Mouse (Mus musculus): ENCODE data around the gene Hdac7. TPM values are rescaled to one million over a fixed set of nuclear protein-coding genes. Genes with fewer than 3 reads are reported as not detected.
"Not testable (repeated sequence)": the region's sequence is repeated elsewhere in the genome, so short reads cannot be mapped to it uniquely, and the experiment has no call there.

Gene Hdac7
- total RNA-seq (2017) = 6.5 to 17.5 TPM (median 10.7 TPM) in 3 replicates

DNA sequence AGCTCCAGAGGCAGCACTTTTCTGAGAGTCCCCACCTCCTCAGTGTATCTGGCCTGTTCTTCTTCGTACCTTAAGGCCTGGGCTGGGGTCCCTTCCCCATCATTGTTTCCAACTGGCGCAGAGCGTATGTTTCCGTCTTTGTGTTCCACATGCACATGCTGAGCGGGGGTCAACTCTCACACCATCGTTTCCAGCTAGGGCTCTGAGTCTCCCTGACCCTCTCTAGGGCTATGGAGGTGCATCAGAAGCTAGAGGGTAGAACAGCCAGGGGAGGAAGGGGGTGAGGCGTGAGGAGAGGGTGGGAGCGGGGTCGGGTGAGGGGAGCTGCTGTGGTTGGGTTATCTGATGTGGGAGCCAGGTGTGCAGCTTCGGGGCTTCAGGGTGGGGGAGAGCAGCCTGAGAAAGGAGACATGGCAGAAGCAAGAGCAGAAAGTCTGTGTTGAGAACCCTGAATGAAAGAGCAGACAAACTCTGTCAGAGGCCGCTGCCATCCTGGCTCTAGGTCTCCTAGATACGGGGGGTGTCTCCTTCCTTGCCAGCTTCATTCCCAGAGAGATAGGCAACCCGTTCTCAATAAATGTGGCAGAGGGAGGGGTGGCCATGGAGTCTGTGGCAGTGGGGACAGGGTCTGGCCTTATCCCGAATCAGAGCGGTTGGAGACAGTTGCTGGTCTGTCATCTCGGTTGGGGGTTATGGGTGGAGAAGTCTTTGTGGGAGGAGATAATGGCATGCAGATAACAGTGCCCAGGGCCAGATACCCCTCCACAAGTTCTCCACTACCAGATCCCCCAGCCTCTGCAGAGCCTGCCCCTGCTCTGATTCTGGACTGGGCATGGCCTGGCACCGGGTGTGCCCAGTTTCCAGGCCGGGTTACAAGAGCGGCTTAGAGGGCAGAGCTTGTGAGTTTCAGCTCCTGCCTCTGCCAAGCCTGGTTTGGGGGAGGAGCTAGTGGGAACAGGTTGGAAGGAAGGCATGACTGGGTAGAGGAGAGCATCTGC lies at the start of gene Hdac7:
TSS of gene Hdac7 (minus strand) at position 466 of the 998 bp plus-strand sequence.
- no peak for ATAC-seq (replicated peaks; ENCODE audit: insufficient number of reproducible peaks, low FRiP score, low TSS enrichment, poor library complexity, severe bottlenecking)

DNA sequence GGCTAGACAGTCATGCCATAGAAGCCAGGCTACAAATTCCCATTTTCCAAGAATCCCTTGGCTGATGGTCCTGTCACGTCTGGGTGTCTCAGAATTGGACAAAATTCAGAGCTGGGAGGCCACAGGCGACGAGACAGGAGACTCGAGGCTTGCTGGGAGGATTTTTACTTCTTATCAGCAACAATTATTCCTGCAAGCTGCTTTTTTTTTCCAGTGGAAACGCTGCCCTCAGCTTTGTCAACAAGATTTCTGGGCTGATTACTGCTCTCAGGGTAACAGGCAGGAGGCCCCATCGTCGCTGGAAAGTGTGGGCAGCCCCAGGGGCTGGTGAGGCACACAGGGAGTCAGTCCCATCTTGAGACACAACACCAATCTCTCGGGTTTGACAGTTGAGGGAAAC lies 48.2 kb upstream of the Hdac7 start:
- no peak for ATAC-seq (replicated peaks; ENCODE audit: insufficient number of reproducible peaks, low FRiP score, low TSS enrichment, poor library complexity, severe bottlenecking)

DNA sequence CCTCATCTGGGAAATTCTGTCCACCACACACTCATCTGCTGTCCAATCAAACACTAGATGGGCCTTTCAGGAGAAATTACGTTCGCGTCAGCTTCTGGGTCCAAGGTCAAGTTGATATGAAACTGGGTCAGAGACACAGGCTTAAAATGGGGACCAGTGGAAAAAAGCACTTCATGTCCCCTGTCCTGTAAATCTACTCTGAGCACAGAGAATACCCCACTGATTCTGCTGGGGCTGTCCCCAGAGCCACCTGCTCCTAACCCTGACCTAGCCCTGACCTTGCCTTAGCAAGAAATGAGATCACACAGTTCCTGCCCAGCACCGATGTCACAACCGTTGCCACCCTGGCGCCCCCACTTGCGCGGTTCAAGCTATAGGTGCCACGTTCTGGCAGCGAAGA lies 46.1 kb upstream of the Hdac7 start:
- ATAC-seq (replicated peaks; ENCODE audit: insufficient number of reproducible peaks, low FRiP score, low TSS enrichment, poor library complexity, severe bottlenecking) = no peak

DNA sequence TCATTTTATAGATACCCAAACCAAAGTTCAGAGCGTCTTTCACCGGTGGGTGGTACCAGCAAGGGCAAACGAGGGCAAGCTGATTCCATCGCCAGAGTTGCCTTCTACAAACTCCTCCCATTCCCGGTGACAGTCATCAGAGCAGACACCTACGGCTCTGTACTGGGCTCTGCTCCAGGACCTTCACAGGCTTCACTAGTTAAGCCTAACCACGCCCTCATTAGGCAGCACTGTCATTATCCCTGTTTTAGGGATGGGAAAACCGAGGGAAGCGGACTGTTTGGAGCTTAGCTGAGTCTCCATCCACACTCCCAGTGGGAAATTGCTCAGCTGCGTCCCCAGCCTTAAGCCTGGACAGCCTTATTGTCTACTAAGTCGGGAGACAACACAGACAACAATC lies 45.7 kb upstream of the Hdac7 start:
- no peak for ATAC-seq (replicated peaks; ENCODE audit: insufficient number of reproducible peaks, low FRiP score, low TSS enrichment, poor library complexity, severe bottlenecking)

DNA sequence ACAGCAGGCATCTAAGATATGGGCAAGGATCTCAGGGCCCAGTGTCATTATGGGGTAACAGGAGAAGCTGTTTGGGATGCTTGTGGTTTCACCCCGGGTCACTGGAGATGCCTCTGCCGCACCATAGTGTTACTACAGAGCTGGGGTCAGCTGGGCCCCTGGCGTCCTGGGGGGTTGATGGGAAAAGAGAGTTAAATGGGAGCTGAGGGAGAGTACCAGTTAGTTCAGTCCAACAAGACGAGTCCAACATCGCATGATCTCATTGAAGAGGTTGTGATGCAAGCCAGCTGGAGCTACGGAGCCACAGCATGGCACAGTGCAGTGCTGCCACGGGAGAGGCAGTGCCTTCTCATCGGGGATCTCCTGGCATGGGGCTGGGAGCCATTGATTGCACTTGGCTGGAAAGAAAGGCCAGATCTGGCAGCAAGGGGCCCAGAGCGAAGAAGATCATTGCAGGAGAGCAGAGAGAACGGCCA lies 43.3 kb upstream of the Hdac7 start:
- ATAC-seq (replicated peaks; ENCODE audit: insufficient number of reproducible peaks, low FRiP score, low TSS enrichment, poor library complexity, severe bottlenecking) = no peak

DNA sequence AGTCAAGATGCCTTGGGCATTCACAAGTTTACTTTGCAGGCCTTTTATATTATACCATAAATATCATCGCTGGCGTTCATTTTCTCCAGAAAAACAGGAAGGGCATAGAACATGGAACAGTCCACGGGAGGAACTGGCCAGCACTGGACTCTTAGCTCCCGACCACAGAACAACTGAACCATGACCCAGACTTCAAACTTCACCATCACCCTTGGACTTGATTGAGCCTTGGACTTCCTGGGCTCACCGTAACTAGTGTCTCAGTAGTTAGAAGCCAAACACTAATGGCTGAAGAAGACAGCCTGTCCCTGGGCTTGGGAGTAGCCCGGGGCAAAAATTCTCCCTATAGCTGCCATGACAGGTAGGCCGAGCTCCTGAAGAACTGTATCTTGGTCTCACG lies 37.1 kb upstream of the Hdac7 start:
- ATAC-seq (replicated peaks; ENCODE audit: insufficient number of reproducible peaks, low FRiP score, low TSS enrichment, poor library complexity, severe bottlenecking) = no peak

DNA sequence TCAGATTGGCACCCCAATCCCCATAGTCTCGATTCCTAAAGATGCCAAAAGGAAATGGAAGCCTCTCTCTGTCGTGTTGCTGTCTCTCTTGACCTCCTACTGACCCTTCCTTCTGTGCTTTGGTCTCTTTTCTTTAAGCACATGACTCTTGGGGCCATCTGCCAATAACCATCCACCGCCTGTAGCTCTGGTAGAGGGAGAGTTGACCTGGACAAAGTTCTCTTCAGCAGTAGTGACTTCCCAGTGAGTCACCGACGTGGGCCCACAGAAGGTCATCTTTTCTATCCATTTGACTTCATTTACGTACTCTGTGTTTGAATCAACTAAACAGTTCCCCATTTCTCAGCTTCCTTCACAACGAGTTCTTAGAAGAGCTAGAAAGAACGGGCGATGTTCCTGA lies 36.1 kb upstream of the Hdac7 start:
- no peak for ATAC-seq (replicated peaks; ENCODE audit: insufficient number of reproducible peaks, low FRiP score, low TSS enrichment, poor library complexity, severe bottlenecking)

DNA sequence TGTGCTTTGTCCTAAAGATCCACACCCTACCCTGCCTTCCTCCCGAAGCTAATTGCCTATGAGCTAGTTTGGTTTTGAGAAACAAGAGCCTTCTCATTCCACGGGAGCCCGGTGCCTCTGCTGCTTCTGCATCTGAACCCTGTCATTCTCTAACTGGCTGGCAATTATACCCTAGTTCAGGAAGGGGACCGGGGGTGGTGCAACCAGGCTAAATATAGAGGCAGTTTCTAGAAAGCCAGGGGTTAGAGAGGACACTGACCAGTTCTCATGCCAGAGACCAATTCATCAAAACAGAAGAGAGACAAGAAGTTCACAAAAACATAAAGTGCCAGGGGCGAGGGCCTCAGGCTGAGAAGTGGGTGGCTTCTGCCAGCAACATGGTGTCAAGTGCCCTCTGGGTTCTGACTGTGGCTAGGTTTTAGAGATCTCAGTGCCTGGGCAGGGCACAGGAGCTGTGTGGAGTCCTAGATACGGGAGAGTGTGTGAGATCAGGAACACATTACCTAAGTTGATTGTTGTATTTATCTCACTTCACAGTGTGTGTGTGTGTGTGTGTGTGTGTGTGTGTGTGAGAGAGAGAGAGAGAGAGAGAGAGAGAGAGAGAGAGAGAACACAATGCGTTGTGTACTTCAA lies 34.5 kb upstream of the Hdac7 start:
- no peak for ATAC-seq (replicated peaks; ENCODE audit: insufficient number of reproducible peaks, low FRiP score, low TSS enrichment, poor library complexity, severe bottlenecking)

DNA sequence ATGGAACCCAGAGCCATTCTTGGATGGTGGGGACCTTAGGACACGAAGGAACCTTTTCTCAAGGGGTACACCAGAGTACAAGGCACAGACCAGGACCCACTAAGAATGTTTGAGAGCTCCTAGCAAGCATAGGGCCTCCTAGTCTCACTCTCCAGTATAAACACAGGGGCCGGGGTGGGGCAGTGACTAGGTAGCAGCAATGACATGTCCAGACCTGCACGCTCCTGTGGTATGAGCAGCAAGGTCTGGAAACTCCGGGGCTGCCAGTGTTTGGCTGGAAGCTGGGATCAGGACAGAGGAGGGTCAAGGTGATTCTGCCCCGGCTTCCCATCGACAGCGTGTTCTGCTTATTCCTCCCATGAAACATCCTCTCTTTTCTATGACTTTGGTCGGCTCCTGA lies 31.5 kb upstream of the Hdac7 start:
- ATAC-seq (replicated peaks; ENCODE audit: insufficient number of reproducible peaks, low FRiP score, low TSS enrichment, poor library complexity, severe bottlenecking) = no peak

DNA sequence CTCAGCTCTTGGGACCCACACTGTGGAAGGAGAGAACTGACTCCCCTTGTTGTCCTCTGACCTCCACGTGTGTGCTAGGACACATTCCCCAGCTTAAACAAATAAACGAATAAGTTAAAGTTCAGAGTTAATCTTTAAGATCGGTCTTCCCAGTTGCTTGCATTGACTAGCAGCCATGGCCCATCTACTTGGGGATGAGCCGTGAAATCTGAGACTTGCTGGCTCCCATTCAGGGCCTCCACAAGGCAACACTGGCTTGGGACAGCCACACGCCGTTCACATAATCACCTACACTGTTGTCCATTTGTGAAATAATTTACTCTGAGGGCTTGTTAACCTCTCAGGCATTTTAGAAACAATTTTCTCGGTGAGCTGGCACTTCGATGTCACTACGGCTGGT lies 29.4 kb upstream of the Hdac7 start:
- no peak for ATAC-seq (replicated peaks; ENCODE audit: insufficient number of reproducible peaks, low FRiP score, low TSS enrichment, poor library complexity, severe bottlenecking)

DNA sequence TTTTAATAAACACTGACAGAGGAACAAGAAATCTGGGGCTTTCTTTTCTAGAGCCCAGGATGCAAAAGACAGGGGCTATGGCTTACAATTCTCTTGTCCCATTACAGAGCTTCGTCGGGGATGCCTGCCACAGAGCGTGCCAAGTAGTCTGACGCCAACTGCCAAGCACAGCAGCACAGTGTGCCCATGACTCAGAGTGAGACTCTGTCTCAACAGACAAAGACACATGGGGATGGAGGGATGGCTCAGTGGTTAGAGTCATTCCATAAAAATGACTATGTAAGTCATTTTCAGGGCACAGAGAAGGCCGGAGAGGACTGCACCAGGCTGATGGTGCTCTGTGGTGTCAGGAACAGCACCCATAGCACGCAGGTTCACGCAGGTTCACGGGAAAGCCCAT lies 27.9 kb upstream of the Hdac7 start:
- no peak for ATAC-seq (replicated peaks; ENCODE audit: insufficient number of reproducible peaks, low FRiP score, low TSS enrichment, poor library complexity, severe bottlenecking)

DNA sequence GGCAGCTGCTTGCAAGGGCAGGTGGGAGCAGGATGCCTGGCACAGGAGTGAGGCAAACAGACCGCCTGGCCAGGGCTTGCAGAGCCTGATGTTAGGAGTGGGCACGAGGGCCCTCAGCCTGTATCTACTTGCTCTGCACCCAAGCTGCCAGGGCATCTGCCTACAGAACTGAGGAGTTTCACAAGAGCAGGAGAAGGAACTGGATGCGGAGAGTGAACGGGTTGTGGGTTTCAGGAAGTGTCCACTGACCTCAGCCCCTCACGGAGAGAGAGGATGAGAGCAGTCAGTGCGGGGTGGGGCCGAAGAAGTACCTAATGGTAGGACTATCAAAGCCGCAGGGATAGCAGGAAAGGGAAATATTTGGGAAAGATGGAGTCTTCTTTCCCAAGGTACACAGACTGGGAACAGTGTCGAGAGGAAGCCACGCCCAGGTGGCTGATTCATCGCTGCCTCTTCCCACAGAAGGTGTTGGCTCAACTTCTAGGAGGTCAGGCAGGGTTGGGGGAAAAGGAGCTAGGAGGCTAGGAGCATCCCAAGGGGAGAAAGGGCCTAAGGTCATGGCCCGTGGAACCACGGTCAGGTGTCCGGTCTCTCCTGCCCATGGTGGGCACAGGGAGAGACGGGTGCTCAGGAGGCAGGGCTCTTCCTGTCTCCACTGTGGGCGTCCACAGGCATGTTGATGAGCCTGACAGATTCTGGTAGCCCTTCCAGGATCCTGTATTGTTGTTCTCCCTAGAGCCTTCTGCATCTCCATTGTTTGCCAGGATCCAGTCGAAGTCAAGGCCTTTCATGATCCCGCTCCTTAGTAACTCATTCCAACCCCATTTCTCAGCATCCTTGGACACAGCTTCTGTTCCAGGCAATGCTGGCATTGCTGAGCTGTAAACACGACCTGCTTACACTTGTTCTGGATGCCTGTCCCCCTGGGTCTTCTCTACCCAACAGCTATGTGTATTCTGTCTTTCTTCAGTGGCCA lies 27.0 kb upstream of the Hdac7 start:
- ATAC-seq (replicated peaks; ENCODE audit: insufficient number of reproducible peaks, low FRiP score, low TSS enrichment, poor library complexity, severe bottlenecking) = peak; percentile 37; the same call in 1 of the 2 replicates

DNA sequence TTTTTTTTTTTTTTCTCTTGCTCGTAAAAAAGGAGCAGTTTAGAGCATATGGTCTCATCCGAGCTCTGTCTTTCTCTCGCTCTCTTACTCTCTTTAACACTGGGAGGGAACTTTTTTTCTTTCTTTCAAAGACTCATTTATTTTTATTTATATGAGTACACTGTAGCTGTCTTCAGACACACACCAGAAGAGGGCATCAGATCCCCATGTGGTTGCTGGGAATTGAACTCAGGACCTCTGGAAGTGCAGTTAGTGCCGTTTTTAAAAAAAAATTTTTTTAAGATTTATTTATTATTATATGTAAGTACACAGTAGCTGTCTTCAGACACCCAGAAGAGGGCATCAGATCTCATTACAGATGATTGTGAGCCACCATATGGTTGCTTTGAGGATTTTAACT lies 25.8 kb upstream of the Hdac7 start:
- ATAC-seq (replicated peaks; ENCODE audit: insufficient number of reproducible peaks, low FRiP score, low TSS enrichment, poor library complexity, severe bottlenecking) = not testable (repeated sequence)

DNA sequence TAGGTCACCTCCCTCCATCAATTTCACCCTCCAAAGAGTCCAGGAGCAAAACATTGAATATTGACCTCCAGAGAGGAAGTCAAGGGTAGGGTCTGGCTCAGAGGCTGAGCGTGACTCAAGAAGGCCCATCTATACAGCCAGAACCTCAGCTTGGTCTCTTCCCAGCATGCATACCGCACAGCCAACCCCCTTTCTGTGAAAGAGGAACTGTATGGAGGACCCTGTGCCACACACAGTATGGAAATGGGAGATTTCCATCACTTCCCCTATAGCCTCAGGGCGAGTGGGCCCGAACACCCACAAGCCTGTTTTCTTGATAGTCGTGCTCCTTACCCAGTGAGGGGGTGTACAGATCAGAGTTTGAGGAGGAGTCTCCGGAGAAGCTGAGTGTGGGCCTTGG lies 24.7 kb upstream of the Hdac7 start:
- no peak; the same call in 1 of the 2 replicates for ATAC-seq (replicated peaks; ENCODE audit: insufficient number of reproducible peaks, low FRiP score, low TSS enrichment, poor library complexity, severe bottlenecking)

DNA sequence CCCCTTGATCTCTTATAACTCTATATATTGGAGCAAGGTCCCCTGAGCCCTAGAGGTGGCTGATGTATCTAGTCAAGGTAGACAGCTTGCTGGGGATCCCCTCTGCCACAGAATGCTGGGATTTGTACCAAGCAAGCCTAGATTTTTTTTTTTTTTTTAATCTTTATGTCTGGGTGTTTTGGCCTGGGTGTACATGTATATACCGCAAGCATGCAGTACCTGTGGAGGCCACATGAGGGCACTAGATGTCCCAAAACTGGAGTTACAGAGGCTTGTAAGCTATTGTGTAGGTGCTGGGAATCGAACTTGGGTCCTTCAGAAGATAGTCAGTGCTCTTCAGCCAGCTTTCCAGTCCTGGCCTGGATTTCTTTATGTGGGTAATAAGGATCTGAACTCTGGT lies 21.7 kb upstream of the Hdac7 start:
- no peak for ATAC-seq (replicated peaks; ENCODE audit: insufficient number of reproducible peaks, low FRiP score, low TSS enrichment, poor library complexity, severe bottlenecking)

DNA sequence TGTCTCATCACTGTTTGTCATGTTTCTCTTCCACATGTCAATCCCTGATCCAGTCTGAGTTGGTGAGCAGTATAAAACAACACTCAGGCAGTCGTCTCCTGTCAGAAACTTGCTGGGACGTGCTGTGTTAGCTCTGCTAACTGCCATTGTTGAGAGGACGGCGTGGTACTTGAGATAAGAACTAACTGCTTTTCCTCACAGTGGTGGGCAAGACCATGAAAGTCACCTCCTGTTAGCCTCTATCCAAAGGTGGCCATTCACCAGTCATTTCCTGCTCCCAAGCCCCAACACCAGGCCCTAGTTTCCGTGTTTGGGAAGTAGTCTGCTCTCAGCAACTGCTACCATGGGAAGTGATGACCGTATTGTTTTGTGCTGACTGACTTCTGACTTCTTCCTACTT lies 20.9 kb upstream of the Hdac7 start:
- ATAC-seq (replicated peaks; ENCODE audit: insufficient number of reproducible peaks, low FRiP score, low TSS enrichment, poor library complexity, severe bottlenecking) = no peak

DNA sequence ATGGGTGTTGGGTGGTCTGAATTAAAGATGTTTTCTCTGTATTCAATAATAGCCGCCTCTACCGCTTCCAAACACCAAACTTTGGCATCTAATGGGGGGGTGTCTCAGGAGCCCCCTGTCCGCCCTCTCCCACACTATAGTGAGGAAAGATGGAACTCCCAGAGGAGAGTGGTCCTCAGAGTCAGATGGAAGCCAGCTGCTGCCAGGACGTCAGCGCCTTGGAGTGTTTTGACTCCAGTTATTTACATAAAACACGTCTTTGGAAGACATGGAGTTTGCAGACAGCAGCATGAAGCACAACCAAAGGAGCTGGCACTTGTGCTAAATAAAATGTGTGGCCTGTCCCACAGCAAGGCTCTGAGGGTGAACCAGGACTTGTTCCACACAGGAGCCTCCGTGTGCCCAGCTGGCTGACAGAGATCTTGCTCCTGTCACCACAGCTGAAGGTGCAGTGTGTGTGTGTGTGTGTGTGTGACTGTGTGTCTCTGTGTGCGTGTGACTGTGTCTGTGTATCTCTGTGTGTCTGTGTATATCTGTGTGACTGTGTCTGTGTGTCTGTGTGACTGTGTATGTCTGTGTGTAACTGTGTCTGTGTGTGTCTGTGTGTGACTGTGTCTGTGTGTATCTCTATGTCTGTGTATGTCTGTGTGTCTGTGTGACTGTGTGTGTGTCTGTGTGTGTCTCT lies 20.2 kb upstream of the Hdac7 start:
- ATAC-seq (replicated peaks; ENCODE audit: insufficient number of reproducible peaks, low FRiP score, low TSS enrichment, poor library complexity, severe bottlenecking) = no peak

DNA sequence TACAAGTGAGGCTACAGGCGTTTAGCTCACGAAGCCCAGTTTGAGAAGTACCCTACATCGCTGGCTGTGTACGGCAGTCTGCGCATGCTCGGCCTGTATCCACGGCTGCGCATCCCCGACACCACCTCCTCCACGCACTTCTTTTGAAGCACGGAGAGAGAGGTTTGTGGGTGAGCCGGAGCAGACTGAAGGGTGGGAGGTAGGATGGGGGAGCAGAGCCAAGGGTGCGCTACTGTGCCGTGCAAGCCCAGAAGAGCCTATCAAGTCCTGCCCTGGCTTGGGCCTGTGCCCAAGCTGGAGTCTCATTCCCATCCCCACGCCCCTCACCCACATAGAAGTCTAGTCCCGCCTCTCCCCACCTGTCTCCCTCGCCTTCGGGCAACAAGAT lies 19.2 kb upstream of the Hdac7 start:
- ATAC-seq (replicated peaks; ENCODE audit: insufficient number of reproducible peaks, low FRiP score, low TSS enrichment, poor library complexity, severe bottlenecking) = no peak
